Mouse (Mus musculus): ENCODE measurements around the gene Gm49333.
"Not testable (repeated sequence)": the region's sequence is repeated elsewhere in the genome, so short reads cannot be mapped to it uniquely, and the experiment has no call there.

Gm49333 gene

DNA sequence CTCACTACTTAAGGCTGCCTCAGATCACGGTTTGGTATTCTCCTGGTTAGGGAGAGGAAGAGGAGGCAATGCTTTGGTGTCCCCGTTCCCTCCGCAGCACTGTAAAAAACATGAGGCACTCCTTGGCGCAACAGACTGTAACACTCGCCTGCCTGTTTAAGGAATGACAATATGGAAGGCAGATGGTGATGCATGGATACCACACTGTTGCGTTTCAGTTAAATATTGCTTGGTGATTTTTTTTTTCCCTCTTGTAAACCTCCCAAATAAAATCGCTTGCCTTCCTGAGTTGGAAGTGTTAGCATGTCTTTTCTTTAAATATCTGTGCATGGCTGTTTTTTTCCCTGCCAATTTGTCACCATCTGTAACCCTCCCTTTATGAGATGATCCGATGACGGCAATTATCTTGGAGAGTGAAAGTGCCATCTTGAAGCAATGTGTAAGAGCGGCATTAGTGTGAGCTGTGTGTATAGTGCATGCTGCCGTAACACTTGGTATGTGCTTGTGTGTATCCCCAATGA, 17.5 kb downstream of the Gm49333 start:
- no peak for DNase-seq

DNA sequence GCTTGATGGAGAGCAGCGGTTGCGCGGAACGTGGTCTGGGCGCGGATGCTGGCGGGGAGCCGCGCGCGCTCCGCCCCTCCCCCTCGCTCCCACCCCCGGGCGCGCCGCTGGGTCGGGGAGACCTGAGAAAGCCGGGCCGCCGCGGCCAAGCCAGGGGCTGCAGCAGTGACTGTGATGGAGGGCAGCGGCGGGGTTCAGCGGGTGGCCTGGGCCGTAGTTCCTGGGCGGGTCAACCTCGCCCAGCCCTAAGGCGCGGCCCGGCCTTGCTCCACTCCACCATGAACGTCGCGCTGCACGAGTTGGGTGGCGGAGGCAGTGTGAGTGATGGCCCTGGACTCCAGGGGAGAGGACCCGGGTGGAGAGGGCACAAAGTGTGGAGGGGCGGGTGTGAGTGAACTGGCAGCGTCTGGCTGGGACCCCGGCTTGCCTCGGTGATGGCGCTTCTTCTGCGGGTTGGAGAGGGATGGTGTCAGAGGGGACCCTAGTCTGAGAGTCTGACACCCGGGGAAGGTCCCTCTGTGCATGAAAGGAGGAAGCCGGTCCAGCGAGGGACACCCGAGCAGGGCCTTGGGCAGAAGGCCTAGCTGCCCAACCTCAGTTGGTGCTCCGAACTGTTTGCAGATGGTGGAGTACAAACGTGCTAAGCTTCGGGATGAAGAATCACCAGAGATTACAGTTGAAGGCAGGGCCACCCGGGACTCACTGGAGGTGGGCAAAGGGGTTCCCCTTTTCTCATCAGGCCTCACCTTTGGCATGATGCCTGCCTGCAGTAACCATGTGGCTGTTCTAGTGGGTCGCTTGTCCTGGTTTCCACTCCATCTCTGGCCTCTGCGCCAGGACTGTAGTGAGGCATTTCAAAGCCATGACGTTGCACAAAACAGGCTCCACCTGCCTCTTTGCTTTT, 18.6 kb downstream of the Gm49333 start, which contains the start of gene Ece2:
Ece2 (plus strand) TSS at position 98 of the 904 bp plus-strand sequence.
- no peak for DNase-seq

DNA sequence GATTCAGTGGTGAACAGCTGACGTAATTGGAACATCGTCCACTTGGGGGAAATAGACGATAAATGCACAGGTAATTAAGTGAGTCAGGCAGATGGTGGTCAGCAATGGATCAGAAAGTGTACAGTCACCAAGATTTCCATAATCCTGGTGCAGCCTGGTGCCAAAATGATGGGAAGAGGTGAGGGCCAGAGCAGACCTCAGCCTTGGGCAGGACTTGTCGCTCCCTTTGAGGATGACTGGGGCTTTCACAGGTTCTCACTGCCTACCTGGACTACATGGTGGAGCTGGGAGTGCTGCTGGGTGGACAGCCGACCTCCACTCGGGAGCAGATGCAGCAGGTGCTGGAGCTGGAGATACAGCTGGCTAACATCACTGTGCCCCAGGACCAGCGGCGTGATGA, 26.0 kb downstream of the Gm49333 start:
- no peak for DNase-seq

DNA sequence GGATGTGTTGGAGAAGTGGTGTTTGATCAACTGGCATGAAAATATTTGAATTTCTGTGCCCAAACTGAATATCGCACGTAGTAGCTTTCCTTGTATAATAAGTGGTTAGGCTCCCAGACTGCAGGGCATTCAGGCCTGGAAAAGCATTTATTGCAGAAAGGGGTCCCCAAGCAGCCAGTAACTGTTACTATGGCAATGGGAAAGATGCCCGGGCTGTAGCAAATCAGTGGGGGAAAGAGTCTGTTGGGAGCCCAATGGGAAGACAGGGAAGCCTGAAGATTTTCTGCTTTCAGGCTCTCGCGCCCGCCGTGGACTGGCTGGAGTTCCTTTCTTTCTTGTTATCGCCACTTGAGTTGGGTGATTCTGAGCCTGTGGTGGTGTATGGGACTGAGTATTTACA, 27.0 kb downstream of the Gm49333 start:
- no peak for DNase-seq

DNA sequence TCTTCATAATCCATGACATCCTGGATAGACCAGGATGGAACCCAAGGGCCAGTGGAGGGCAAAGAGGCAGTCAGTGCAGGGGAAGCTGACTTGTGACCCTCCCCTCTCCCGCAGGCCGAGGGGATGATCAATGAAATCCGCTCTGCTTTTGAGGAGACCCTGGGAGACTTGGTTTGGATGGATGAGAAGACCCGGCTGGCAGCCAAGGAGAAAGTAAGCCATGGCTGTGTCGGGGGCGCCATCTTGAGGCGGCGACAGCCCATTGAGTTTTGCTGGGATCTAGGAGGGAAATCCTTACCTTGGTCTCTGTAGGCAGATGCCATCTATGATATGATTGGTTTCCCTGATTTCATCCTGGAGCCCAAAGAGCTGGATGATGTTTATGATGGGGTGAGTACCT, 30.8 kb downstream of the Gm49333 start:
- peak in 1 of 2 experiments; percentile 56 for DNase-seq

DNA sequence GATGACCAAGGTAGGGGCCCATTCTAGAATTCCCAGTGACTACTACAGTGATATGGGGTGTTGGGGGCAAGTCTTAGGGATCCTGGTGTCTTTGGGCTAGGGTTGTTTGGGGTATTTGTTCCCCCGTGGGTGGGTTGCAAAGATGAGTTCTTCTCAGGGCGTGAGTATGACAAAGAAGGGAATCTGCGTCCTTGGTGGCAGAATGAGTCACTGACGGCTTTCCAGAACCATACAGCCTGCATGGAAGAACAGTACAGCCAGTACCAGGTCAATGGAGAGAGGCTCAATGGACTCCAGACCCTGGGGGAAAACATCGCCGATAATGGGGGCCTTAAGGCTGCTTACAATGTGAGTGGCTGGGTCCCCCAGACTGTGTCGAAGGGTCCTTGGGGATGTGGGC, 32.5 kb downstream of the Gm49333 start:
- DNase-seq: no peak

DNA sequence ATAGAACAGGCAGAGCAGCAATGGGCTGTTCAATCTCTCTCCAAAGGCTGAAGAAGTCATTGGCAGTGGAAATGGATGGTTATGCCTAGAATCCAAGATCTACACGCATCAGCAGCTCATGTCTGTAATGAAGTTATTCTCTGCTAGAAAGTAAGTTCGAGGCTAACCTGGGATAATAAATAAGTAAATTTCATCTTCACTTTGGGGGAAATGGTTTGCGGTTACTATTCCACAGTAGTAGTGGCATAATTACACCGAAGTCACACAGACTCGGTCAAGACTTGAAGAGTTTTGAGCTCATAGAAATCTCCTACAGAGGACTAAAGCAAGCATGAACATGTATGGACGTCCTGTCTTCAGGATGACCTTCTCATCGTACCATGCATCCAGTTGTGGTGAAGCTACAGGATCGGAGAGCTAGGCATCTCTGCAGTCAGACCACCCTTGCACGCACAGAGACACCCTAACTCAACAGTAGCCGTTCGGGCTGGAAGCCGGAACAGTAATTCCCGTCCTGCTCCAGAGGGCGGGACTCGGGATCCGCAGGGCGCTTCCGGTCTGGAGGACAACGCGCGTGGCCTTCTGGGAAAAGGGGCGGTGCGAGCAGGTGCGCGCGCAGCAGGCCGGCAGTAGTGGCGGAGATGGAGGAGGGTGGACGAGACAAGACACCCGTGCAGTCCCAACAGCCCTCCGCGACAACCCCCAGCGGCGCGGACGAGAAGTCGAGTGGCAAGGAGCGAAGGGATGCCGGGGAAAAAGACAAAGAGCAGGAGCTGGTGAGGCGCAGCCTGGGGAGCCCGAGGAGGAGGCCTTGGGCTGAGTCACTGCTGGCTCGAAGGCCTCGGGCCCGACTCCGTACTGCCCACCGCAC, 39.9 kb downstream of the Gm49333 start, which contains the start of gene Psmd2:
Psmd2 (plus strand) TSS at position 577 of the 871 bp plus-strand sequence.
- DNase-seq: peak; percentile 88 to 97

DNA sequence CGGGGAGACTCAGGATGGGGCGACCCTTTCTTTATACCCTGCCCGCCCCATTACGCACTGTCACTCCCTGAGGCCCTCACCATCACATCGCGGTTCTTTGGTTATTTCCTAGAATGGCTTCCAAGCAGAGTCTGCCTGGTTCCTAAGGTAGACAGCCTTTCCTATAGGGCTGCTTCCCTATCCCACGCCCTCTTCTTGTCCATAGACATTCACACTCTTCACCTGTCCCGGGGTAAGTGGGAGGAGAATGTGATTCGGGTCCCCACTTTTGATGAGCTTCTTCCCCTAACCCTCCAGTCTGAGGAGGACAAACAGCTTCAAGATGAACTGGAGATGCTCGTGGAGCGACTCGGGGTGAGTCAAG, 40.5 kb downstream of the Gm49333 start:
- no peak for DNase-seq

DNA sequence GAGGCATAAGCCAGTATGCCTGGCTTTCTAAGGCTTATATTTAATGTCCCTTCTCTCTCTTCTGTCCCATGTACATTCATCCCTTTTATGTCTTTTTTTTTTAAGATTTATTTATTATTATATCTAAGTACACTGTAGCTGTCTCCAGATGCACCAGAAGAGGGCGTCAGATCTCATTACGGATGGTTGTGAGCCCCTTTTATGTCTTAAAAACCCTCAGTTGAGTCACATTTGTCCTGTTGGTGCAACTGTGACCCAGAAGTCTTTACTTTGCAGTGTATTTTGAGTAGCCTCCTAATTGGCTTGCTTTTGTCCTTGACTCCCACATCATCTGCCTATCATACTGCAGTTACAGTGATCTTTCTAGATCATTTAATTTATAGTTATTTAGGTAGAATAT, 41.9 kb downstream of the Gm49333 start:
- no peak for DNase-seq

DNA sequence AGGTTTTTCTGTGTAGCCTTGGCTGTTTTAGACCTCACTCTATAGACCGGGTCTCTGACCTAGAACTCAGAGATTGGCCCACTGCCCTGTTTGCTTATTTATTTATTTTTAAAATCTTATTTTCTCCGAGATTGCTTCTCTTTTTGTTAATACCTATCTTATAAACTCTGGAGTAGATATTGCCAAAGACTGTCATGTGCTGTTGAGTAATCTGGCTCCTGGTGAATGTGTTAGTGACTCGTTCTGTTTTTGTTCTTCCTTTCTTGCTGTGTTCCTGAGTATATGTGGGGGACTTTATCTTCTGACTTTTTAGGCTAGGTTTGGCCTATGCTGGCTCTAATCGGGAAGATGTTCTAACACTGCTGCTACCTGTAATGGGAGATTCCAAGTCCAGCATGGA, 46.3 kb downstream of the Gm49333 start:
- no peak for DNase-seq

DNA sequence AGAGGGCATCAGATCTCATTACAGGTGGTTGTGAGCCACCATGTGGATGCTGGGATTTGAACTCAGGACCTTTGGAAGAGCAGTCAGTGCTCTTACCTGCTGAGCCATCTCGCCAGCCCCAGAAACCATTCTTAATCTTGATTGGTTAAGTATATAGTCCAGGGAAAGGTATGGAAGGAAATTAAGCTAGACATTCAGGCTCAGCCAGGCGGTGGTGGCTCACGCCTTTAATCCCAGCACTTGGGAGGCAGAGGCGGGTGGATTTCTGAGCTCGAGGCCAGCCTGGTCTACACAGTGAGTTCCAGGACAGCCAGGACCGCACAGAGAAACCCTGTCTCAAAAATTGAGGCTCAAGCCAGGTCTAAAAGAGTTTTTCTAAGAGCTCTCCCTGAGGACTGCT, 56.6 kb downstream of the Gm49333 start, which contains the start of gene Eif4g1:
Eif4g1 (plus strand) TSS at position 301 of the 400 bp plus-strand sequence.
- not testable (repeated sequence) for DNase-seq

DNA sequence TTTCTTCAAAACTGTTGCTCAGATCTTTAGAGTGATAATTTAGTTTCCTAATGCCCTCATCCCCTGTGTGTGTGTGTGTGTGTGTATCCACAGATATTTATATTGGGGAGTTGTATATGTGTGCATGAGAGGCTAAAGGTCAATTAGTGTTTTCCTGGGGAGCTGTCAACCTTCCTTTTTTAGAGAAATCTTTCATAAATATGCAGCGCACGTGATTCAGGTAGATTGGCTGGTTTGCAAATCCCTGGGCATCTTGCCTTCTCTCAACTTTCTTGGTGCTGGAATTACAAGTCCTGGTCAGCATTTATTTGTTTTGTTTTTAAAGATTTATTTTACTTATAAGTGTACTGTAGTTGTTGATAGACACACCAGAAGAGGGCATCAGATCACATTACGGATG, 58.9 kb downstream of the Gm49333 start:
- no peak for DNase-seq

DNA sequence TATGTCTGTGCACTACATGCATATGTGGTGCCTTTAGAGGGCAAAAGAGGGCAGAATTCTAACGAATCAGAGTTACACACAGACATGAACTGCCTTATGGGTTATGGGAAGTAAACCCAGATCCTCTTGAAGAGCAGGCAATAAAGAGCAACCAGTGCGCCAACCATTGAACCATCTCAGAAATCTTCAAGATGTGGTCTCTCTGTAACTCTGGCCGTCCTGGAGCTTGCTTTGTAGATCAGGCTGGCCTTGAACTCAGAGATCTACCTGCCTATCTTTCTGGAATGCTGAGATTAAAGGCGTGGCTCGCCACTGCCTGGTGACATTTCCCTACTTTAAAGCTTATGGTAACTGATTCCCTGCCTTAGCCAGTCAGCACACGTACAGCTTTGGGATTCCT, 60.5 kb downstream of the Gm49333 start:
- no peak for DNase-seq

DNA sequence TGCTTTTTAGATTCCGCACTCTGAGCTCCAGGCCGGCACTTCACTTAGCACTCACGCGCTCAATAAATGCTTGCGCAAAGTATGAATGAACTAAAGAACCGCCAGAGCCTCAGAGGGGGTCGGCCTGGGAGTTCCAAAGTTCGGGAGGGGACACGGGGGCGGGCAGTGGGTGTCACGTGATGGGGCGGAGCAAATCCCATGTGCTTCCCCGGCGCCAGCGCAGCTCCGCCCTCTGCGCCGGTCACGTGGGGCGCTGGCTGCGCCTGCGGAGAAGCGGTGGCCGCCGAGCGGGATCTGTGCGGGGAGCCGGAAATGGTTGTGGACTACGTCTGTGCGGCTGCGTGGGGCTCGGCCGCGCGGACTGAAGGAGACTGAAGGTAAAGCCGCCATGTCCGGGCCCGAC, 61.1 kb downstream of the Gm49333 start:
- peak; percentile 91 to 97 for DNase-seq

DNA sequence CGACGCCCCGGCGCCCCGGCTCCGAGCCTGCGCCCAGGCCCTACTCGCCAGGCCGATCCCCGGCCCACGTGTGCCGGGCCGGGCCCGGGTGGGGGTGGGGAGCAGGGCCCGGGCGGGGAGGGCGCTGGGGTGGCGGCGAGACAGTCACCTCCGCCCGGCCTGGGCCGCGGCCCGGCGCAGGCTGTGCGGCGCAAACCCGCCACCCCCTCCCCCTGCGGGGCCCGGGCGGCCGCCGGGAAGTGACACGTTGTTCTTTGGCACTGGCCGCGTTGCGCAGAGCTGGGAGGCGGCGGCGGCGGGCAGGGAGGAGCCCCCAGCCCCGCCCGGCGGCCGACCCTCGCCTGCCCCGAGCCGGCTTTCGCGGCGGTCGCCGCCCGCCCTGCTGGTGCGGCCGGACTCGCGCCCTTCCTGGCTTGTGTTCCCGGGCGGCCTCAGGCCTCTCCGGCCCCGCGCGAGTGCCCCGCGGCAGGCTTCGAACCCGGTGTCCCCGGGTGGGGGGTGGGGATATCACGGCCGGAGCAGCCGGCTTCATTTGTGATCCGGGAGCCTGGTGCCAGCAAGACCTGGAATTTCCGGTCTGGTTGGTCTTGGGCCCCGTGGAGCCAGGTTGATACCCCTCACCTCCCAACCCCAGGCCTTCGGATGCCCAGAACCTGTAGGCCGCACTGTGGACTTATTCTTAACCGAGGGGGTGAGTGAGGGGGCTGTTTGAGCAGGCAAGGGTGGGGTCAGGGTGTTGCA, 61.7 kb downstream of the Gm49333 start:
- peak in 1 of 2 experiments; percentile 44 for DNase-seq

DNA sequence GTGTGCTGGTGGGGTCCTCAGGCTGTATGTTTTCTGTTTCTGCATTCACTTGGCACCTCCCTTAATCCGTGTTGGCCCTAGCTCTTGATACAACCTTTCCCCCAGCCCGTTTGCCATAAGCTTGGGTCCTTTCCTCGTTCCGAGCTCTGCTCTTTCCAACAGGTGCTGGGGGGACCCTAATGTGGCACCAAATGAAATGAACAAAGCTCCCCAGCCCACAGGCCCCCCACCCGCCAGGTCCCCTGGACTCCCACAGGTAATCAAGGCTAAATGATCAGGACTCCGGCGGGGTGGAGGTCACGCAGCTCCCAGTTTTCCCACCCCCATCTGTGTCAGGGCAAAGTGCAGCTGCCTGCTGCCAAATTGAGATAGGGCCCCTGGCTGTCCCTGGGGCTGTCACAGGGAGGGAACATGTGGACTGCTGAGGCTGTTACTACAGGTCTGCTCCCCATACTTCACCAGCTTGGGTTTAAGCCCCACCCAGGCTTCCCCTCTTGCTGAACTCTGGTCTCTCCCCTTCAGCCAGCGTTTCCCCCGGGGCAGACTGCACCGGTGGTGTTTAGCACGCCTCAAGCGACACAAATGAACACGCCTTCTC, 62.4 kb downstream of the Gm49333 start:
- DNase-seq: peak in 1 of 2 experiments; percentile 18

DNA sequence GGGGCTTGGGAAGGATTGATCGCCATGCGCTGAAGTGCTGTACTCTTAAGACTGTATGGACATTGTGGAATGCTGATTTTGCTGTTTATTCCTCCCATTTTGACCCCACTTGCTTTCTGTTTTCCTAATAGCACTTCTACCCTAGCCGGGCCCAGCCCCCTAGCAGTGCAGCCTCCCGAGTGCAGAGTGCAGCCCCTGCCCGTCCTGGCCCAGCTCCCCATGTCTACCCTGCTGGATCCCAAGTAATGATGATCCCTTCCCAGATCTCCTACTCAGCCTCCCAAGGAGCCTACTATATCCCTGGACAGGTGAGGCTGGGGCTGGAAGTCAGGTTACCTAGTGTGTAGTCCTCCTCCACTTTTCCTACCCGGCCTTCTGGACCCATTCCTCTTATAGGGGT, 63.8 kb downstream of the Gm49333 start:
- no peak for DNase-seq

DNA sequence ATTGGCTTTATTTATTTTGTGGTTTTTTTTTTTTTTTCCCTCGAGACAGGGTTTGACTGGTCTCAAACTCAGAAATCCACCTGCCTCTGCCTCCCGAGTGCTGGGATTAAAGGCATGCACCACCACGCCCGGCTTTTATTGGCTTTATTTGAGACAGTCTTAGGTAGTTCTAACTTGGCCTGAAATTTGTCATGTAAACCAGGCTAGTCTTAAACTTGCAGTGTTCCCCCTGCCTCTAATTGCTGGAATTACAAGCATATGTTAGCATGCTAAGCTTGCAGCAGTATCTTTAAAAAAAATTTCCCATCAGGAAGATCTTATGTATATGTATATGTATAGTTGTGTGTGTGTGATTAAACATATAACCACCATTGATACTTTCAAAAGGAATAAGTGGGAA, 65.3 kb downstream of the Gm49333 start:
- DNase-seq: no peak

DNA sequence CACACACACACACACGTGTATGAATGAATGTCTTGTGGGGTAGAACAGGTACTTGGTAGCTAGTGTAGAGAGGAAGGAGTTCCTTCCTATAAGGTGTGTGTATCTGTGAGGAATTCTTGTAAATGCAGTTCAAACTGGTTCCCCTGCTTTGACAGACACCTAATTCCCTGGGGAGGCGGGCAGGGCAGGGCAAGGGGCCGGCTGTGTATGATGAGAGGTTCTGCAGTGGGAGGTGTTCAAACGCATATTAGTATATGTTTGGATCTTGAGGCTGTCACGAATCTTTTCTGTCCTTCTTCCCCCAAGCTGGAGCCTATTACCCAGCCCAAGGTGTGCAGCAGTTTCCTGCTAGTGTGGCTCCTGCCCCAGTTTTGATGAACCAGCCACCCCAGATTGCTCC, 66.0 kb downstream of the Gm49333 start:
- DNase-seq: no peak

DNA sequence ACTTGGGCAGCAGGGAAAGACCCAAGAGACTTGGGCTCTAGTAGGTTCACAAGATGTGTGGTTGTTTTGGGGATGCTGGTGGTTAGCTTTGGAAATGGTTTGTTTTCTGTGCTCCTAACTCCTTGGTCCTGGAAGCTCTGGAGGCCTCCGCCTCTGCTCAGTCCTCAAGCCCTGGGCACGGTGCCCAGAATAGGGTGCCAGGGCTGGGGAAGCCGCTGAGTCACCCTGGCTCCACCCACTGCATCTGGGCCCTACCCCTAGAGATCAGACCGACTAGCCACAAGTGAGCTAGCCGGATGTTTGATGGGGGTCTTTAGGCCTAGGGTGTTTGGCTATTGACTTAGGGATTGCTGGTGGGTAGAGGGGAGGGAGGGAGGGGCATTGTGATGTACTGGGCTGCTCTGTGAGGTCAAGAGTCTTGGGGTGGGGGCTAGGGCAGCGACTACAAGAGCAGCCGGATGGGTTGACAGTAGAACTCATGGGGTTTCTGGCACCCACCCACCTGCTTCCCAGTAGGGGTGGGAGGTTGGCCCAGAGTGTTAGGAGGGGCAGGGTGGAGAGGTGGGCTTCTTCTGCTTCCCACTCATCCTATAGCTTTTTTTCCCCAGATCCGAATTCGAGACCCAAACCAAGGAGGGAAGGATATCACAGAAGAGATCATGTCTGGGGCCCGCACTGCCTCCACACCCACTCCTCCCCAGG, 66.7 kb downstream of the Gm49333 start:
- DNase-seq: peak in 1 of 2 experiments; percentile 26

DNA sequence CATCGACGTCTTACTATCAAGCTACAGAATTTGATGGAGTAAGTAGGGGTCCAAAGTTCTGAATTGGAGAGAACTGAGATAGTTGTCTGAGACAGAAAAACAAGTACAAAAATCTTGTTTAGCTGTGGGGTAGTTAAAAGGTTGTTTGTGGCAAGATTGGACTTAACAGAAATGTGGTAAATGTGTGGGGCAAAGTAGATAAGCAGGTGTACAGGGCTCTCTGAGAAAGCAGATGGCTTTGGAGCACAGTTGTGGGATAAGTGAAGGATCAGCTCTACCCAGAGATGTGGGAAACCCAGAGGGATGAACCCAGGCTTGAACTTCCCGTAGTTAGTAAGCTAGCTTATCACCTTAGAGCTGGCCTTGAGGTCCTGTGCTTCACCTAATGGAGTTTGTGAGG, 79.4 kb downstream of the Gm49333 start:
- no peak for DNase-seq

All from spleen, adult 18-20 months (tissue).